Mouse (Mus musculus): Measurements from ENCODE around the gene Wdr59.
A peak's percentile ranks its signal among the peaks of the same experiment; 100 is the strongest.

The Wdr59 gene

DNA sequence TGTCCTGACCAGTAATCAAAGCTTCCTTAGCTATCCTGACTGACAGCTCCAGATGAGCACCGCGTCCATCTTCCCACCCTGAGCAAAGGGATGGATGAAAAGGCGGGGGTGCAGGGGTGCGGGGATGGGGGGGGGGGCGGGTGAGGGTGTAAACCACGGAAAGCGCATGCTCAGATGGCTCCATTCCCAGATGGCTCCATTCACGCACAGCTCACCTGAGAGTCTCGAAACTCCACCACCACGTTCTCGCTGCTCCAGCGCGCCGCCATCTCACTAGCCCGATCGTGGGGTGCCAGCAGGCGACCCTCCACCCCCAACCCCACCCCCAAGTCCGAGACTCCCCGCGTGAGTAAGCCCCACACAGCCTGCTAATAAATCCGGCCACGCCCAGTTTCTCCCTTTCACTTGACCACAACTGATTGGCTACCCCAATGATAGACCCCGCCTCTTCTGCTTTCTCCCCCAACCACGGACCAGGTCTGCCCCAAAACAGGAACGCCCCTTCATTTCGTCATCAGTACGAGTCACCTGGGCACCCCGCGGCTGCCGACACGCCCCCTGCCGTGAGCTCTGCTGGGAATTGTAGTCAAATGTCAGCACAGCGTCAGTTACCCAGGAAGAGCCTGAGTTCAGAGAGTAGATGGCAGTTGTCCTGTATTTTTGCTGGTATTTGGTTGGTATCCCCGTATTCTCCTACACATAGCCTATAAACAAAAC is at the start of gene Wdr59:
Wdr59 (minus strand) TSS at position 380 of the 717 bp plus-strand sequence.
- DNase-seq (ENCODE audit: low spot score), result peak; percentile 99

DNA sequence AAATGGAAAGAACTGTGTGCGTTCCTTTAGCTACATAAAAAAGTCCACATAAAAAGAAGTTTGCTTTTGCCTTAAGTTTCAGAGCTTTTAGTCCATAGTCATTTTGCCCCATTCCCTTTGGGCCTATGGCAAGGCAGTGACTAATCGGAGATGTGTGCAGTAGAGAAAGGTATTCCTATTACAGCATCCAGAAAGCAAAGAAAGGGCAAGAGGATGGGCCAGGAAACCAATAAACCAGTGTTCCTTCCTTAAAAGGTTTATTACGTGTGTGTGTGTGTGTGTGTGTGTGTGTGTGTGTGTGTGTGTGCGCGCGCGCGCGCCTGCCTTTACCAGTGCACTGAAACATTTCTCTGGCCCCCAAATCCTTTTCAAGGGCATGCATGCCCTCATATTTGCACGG is 49.8 kb upstream of the Wdr59 start:
- DNase-seq (ENCODE audit: low spot score), result no peak

DNA sequence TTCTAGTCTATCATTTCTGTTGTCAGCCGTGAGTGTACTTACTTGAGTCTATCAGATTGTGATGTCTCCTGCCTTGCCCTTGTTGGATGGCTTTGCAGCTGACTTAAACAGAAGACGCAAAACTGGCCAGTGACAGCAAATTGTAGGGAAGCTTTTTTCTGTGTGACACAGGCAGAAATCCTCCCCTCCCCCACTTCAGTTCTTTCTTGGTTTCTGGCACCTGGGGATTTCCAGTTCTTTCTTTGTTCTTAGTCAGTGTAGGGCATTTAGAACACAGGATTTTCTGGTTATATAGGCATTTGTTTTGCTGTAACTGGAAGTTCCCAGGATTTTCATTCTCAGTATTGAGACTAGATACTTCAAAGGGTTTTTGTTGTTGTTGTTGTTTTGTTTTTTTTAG is 48.5 kb upstream of the Wdr59 start:
- DNase-seq (ENCODE audit: low spot score), result no peak

DNA sequence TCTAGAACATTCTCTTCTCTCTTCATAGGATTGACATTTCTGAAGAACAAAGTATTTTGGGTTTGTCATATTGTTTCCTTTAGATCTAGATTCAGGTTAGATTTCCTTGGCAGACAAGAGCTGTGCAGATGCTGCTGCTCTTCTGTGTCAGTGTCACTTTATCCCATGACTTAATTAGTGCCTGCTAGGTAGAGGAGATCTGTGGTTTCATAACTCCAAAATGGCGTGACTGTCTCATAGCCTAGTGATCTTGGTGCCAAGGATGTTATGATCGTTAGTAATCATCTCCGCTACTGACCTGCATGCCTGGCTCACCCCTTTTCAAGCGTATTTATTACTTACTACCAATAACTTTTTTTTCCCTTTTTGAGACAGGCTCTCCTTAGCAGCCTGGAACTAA is 48.0 kb upstream of the Wdr59 start:
- DNase-seq (ENCODE audit: low spot score), result no peak

DNA sequence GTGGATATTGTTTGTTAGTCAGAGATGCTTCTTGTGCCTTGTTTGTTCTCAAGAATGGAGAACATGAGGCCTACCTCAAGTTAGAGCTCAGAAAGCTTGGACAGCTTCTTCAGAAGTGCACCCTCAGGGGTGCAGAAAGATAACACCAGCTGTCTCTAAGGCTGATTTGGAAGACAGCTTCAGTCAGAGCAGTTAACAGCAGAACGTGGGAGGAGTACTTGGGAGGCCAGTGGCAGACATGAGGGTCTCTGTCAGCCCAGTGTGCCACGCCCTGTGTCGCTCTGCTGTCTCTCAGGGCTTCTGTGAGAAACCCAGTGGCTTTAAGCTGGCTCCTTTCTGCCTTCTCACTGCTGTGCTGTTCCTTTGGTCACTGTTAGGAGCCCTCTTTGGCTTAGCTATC is 46.1 kb upstream of the Wdr59 start:
- peak; percentile 10 for DNase-seq (ENCODE audit: low spot score)

DNA sequence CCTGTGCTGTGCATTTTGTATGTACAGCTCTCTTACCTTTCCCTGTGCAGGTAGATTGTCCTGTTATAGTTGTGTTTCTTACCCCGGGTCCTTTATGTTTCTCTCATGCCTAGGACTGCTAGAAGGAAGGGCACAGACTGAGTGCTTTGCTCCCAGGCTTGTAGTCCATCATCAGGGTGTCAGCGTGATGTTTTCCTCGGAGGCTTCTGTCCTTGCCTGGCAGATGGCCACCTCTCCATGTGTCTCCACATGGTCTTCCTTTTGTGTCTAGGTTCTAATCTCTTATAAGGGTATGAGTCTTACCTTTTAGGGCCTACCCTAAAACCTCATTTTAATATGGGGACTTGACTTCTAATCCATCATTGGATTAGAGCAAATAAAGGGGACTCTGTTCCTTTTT is 45.7 kb upstream of the Wdr59 start:
- DNase-seq (ENCODE audit: low spot score), result no peak

DNA sequence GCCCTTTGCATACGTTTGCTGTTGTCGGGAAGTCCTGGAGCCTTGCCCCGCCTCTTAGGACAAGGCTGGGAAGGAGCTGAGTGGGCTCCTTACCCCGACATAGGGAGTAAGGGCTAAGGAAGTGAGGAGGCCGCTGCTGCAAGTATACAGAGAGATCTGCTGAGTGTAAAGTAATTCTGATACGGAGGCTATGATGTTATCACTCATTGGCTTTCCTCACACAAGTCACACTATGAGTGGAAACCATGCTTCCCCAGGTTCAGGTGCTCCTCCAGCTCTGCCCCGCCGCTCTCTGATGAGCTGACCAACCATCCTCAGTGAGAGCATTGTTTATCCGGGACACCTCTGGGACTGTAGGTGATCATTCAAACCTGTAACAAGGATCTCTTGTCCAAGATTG is 44.4 kb upstream of the Wdr59 start:
- no peak for DNase-seq (ENCODE audit: low spot score)

DNA sequence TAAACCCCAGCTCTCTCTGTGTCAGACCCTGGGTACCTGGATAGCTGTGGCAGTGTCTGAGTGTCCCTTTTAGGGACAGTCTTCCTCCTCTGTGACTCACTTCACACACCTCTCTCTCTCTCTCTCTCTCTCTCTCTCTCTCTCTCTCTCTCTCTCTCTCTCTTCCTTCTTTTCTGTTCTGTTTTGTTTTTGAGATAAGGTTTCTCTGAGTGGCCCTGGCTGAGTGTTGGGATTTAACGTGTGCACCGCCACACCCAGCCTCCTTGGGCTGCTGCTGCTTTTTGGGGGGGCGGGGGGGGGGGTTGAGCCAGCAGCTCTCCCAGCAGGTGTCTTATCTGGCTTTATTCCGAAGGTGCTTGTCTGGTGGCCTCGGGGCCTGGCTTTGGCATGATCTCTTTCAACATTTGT is 43.9 kb upstream of the Wdr59 start:
- DNase-seq (ENCODE audit: low spot score), result peak; percentile 14

DNA sequence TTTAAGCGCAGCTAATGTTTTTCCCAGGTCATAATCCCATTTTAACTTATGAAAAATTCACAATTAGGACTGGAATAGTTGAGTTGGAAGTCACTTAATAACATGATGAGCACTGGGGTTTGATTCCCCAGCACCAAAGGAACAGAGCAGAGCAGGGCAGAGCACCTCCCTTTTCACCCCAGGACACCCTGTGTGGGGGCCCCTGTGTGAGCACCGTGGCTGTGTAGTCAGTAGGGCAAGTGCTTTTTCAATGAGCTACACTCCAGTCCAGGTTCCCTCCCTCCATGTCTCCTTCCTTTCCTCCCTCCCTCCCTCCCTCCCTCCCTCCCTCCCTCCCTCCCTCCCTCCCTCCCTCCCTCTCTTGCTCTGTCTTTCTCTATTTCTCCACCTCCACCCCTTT is 42.2 kb upstream of the Wdr59 start:
- no peak for DNase-seq (ENCODE audit: low spot score)

DNA sequence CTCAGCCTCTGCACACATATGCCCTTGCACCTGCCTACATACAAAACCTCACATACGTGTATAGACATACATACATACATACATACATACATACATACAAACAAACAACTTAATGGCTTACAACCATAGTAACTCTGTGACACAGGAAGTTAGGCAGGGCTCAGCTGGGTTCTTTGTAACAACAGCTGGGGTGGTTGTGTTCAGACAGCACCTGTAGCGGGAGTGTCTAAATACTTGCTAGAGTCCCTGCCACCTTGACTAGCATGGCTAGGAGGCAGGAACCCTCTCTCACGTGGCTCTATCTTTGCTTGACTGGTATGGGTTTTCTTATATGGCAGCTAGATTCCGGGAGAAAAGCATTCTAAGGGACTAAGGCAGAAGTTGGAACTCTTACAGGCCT is 41.8 kb upstream of the Wdr59 start:
- DNase-seq (ENCODE audit: low spot score), result no peak

DNA sequence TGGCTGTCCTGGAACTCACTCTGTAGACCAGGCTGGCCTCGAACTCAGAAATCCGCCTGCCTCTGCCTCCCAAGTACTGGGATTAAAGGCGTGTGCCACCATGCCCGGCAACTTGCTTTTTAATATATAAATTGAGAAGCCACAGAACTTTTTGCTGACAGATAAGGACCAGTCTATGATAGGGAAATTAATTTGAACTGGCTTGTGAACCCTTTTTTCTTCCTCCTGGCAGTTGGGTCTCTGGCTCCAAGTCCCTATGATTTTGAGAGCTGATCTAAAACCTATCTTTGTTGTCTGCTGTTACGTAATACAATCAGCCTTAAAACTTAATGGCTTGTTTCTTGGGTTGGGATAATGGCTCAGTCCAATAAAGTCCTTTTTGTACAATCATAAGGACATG is 41.2 kb upstream of the Wdr59 start:
- DNase-seq (ENCODE audit: low spot score), result no peak

DNA sequence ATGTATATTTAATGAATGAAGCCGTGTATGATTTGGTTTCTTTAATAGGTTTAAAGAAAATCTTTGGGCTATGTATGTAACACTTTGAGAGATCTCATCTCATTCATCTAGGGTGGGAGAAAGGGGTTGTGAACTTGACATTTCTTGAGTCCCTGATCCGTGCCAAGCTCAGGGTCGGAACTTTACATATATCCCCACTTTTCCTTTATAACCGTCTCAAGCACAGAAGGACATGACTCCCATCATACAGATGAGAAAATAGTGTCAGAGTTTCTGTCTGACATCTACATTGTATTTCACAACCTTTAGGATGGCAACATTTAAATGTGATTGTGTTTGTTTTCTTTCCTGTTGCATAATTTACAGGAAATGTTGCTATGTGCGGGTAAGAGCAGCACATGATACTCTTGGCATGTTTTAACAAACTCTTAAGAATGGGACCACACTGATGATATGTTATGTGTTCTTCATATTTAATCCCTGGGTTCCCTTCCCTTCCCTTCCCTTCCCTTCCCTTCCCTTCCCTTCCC is 40.4 kb upstream of the Wdr59 start:
- no peak for DNase-seq (ENCODE audit: low spot score)

DNA sequence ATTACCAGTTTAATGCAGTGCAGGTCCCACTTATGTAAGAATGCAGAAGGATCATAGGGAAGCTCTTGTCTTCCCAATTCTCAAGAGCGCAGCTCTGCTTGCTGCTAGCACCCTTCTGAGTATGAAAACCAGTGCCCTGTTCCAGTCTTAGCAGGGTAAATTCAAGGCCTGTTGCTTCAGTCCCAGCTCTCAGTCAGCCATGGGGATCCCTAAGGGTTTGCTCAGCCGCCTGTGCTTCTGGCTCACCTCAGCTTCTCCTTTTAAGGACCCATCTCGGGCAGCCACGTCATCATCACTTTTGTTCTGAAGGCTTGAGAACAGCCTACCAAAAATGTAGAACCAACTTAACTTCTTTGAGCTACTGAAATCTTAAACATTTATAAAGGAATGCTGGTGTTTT is 39.9 kb upstream of the Wdr59 start:
- DNase-seq (ENCODE audit: low spot score), result no peak

DNA sequence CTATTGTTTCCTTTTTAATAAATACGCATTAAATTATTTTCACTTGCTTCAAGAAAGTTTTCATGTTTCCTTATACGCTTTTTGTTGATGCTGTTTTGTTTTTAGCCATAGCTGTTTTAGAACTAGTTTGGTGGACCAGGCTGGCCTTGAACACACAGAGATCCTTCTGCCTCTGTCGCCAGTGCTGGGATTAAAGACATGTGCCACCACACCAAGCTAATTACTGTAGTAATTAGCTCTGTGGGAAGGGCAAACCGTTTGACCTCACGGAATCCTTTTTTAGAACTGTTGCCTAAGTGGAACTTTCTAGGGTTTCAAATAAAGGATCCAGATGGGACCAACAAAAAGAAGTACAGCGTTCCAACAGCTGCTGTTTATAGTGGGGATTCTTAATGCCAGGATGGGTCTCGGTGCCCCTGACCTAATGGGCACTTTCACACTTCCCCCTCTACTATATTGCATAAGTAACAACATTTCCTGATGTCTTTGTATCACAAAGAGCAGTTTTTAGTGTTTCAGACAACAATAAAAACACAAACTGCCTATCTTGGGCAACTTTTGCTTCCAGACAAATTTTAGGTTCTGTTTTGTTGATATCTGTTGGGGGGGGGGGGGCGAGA is 29.7 kb upstream of the Wdr59 start:
- DNase-seq (ENCODE audit: low spot score), result no peak

DNA sequence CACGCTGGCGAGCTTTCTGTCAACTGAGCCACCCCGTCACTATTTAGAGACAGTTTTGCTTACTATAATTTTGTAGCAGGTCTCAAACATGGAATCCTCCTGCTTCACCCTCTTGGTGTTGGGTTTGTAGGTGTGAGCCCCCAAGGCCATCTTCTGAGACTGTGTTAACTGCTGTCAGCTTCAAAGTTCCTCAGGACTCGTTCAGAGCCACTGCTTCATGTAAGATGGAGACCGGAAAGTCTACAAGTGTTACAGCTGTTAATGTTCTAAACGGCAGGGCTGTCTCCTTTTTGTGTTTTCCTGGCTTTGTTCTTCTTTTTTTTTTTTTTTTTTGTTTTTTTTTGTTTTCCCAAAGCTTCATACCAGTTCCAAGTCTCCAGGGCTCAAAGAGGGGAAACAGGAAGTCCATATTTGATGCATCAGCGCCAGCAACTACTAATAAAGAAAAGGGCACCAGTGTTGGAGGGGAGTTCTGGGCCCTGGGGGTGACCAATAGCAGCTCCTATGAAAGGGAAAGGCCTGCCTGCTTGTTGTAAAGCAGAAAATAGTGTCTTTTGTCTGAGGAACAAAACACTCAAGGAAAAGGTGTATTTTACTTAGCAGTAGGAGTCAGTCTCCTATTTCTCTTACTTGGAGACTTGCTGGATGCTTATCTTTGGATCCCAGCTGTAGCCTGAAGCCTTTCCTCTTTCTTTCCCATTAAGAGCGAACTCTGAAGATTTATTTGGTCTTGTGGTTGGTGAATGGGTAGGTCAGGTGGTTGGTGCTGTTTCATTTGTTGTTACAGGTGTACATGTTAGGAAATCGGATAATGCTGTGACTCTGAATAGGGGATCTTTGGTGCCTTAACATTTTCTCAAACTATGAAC is 28.3 kb upstream of the Wdr59 start:
- DNase-seq (ENCODE audit: low spot score), result no peak

DNA sequence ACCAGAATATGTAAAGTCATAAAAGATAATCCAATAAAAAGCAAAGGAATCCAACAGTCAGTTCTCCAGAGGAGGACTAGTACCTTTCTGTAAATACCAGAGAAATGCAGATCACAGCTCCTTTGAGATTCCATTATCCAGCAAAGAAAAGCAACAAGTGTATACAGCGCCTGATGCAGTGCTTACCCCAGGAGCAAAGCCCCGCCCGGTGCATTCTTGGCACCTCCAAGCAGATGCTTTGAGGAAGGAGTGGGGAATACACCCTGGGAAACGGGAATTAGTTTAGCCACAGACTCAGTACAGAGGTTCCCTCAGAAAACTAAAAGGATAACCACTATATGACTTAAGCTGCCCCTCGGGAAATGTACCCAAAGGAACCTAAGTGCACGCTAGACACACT is 26.3 kb upstream of the Wdr59 start:
- DNase-seq (ENCODE audit: low spot score), result no peak

DNA sequence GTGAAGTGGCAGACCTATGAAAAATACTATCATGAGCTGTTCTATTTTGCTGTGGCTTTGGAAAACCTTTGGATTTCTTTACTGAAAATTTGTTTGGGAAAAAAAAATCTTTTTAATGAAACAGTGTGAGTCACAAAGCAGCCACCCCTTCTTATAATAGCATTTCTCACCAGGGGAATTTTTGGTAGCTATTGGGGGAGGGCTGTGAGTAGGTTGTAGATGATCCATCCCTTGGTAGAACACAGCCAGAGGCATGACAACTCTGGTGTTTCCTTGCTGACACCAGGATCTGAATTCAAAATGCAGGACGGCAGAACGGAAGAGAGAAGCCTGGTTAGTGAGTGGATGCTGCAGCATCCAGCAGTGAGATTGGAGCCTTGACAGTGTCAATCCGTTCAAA is 25.3 kb upstream of the Wdr59 start:
- DNase-seq (ENCODE audit: low spot score), result no peak

DNA sequence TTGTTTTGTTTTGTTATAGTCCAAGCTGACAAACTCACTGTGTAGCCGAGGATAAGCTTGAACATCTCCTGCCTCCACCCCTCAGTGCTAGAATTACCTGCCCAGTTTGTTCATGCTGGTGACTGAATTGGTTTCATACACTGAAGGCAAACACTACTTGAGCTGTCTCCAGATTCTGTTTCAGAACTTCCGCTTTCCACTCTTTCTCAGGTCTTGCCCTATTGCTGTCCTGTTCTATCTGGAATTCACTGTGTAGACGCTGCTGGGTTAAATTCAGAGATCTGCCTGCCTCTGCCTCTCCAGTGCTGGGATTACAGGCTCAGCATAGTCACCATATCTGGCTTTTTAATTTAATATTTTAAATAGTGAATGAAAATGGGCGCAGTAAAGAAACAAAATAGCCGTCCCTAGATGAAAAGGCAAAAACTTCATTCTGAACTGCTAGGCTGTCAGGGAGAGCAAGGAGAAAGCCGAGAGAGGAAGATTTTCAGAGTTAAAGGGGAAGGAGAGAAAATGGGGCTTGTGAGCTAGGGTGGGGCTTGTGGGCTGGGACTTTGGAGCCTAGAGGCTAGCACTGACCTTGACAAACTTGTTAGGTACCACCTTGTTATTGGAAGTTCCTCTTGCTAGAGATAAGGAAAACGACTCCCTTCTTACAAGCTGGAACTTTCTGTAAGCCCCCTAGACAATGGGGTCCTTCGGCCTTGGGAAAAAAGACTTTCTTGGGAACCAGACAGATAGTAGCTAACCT is 23.7 kb upstream of the Wdr59 start:
- no peak for DNase-seq (ENCODE audit: low spot score)

DNA sequence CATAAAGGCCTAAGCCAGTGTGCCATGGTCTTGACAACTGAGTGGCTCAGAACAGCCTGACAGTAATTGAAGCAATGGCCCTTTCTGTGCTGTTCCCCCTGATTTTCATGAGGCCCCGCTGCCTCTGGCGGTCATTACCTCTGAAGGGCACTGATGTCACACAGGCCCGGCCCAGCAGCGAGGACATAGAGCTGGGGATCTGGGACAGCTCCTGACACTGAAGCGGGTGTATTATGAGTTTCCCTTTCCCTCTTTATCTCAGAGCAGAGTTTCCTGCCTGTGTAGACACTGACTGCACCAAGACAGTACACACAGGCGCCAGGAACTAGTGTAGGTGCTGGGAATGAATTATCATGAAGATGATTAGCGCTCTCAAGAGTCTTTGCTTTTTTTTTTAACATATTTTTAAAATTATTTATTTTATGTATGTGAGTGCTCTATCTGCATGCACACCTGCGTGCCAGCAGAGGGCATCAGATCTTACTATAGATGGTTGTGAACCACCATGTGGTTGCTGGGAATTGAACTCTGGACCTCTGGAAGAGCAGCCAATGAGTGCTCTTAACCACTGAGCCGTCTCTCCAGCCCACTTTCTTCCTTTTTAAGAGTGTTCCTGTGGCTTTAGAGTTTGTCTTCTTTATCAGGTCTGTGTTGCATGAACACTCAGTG is 22.0 kb upstream of the Wdr59 start:
- no peak for DNase-seq (ENCODE audit: low spot score)

DNA sequence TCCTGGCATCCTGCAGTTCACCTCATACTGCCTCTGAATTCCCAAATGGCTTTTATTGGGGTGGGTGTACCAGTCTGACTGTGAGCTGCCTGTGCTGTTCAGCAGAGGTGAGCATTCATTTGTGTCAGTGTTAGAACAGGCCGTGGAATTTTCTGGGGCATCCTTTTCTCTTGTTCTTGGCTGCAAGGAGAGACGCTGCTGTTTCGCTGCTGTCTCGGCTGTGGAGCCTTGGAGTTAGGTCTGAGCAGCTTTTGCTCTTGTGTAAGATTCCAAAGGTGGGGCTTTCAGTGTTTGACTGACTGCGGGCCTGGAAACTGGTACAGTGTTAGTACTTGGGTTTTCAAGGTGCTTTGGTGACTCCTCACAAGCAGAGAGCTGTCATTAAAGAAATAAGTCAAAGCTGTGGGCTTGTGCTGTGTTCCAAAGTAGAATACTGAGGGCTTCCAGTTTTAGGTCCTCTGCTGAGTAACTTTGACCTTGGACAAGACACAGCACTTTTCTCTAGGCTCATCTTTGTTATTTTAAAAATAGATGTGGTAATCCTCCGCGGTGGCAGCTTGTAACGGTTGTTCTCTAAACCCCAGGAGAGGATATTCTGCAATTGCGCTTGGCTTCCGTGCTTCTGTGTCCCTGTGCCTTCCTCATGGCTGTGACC is 17.7 kb upstream of the Wdr59 start:
- DNase-seq (ENCODE audit: low spot score), result no peak

DNA sequence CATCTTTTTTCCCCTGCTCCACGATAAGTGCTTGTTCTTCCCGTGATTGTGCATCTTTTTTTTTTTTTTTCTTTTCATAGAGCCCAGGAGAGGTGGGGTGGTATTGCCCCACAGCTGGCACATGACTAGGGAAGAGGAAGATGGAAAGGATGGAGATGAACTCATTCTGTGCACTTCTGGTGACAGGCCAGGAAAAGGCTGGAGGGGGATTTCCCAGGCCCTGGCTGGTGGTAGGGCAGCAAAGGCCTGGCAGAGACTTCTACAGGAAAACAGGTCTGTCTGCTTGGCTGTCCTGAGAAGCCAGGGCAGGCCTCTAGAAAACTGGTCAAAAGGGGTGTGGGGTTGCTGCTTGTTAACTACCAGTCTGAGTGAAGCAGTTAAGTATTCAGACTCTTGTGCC is 16.3 kb upstream of the Wdr59 start:
- no peak for DNase-seq (ENCODE audit: low spot score)
